Mouse (Mus musculus): ENCODE results near the gene Gm42878.

Gm42878 gene

GRCm38 (mm10) chr5:121493305-121493704 lies 52.0 kb downstream of the Gm42878 start:
- no peak for DNase-seq (ENCODE audit: low spot score in 2 of 2)

- no peak for DNase-seq (ENCODE audit: low spot score in 2 of 2)
Observed at GRCm38 (mm10) chr5:121484801-121485200, 60.5 kb downstream of the Gm42878 start.

- DNase-seq (ENCODE audit: low spot score in 2 of 2) = peak; percentile 12 to 40
Observed at GRCm38 (mm10) chr5:121477680-121478079, 67.6 kb downstream of the Gm42878 start.

- no peak for DNase-seq (ENCODE audit: low spot score in 2 of 2)
Observed at GRCm38 (mm10) chr5:121476040-121476439, 69.2 kb downstream of the Gm42878 start.

GRCm38 (mm10) chr5:121474610-121475009 lies 70.7 kb downstream of the Gm42878 start:
- DNase-seq (ENCODE audit: low spot score in 2 of 2) = no peak

GRCm38 (mm10) chr5:121472411-121472810 lies 72.9 kb downstream of the Gm42878 start:
- DNase-seq (ENCODE audit: low spot score in 2 of 2) = no peak

GRCm38 (mm10) chr5:121469566-121469965 lies 75.7 kb downstream of the Gm42878 start:
- no peak for DNase-seq (ENCODE audit: low spot score in 2 of 2)
